Comparison of ENCODE assay signal across 11 mouse cellular contexts in the genomic region with DNA sequence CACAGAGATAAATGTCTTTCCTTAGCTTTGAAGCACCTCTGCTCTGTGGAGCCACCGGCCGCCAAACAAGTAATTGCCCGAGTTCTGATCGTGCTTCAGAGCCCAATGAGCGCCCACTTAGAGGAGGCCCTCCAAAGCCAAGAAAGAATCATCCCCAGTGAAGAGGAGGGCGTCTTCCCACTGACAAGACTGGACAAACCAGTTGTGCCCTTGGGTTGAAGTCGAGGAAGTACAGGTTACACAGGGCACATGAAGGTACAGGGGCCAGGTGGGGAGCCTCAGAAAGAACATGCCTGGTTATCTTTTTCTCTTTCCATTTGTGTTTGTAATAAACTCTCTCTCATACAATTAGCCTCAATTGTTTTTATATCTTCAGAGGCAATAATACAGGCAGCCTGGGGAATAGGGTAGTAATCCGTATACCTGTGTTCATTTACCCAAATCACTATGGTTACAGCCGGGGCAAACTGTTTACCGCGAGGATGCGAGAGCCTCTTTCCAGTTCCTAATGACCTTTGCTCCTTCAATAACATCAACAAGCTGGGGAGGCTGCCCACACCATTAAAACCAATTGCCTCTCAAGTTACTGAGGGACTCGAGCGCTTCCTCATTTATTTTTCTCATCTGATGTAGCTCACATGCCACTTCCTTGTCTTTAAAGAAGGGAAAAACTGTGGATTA.
DNase-seq lines count a peak whose midpoint lies in the region; ATAC-seq and TF ChIP-seq lines count a peak whose summit lies in the region.
"Had no signal": no experiment of that assay in that cellular context is flagged by ENCODE, and none has a peak within 500 bp of the region (broad histone marks: within the 10 kb centered on the region; RNA-seq: fewer than 3 reads in every experiment).

No protein-coding gene starts in this region.

- H3K27me3 ChIP-seq in kidney, embryonic 15.5 days: peaks cover 11% of the 10 kb centered on the region
- H3K27me3 ChIP-seq in forebrain, embryonic 13.5 days: peaks cover 44% of the 10 kb centered on the region
- H3K27me3 ChIP-seq in hindbrain, postnatal 0 days (ENCODE audit: insufficient read depth, low read length): no peaks in the 10 kb centered on the region
- 0 out of 2 replicates have a peak, but pooled peaks cover 7% of the 10 kb centered on the region for H3K27me3 ChIP-seq in midbrain, embryonic 13.5 days

- H3K4me2 ChIP-seq in kidney, embryonic 15.5 days: no peak overlapping the region
- H3K4me2 ChIP-seq in forebrain, embryonic 13.5 days: peak overlapping the region; percentile 24; the same call in 1 of the 2 replicates
- no peak overlapping the region for H3K4me2 ChIP-seq in hindbrain, postnatal 0 days (ENCODE audit: low read depth, low read length)
- no peak overlapping the region for H3K4me2 ChIP-seq in midbrain, embryonic 13.5 days (replicated peaks)
- H3K4me2 ChIP-seq: lung, embryonic 14.5 days had no signal

- H3K4me3 ChIP-seq in kidney, embryonic 15.5 days (replicated peaks): no peak overlapping the region
- H3K4me3 ChIP-seq in forebrain, embryonic 13.5 days: no peak overlapping the region
- no peak overlapping the region for H3K4me3 ChIP-seq in hindbrain, postnatal 0 days (ENCODE audit: low read length)
- no peak overlapping the region for H3K4me3 ChIP-seq in midbrain, embryonic 13.5 days (replicated peaks)

- no peaks in the 10 kb centered on the region for H3K36me3 ChIP-seq in kidney, embryonic 15.5 days
- no peaks in the 10 kb centered on the region for H3K36me3 ChIP-seq in forebrain, embryonic 13.5 days (ENCODE audit: poor library complexity, severe bottlenecking)
- no peaks in the 10 kb centered on the region for H3K36me3 ChIP-seq in hindbrain, postnatal 0 days (ENCODE audit: insufficient read depth, low read length)
- H3K36me3 ChIP-seq in midbrain, embryonic 13.5 days: no peaks in the 10 kb centered on the region

- H3K27ac ChIP-seq in kidney, embryonic 15.5 days: peak overlapping the region; percentile 83
- H3K27ac ChIP-seq in forebrain, embryonic 13.5 days: no peak overlapping the region
- H3K27ac ChIP-seq in hindbrain, postnatal 0 days: no peak overlapping the region
- peak overlapping the region; percentile 90 for H3K27ac ChIP-seq in midbrain, embryonic 13.5 days

- H3K9me3 ChIP-seq in kidney, embryonic 15.5 days (replicated peaks): no peaks in the 10 kb centered on the region
- no peaks in the 10 kb centered on the region for H3K9me3 ChIP-seq in forebrain, embryonic 13.5 days (replicated peaks)
- H3K9me3 ChIP-seq in hindbrain, postnatal 0 days (ENCODE audit: low read length): no peaks in the 10 kb centered on the region
- H3K9me3 ChIP-seq in midbrain, embryonic 13.5 days: no peaks in the 10 kb centered on the region

- no peak for TF ChIP-seq CTCF in hindbrain, postnatal 0 days (IDR thresholded peaks at IDR 0.05; ENCODE audit: low read depth)

- ATAC-seq in kidney, embryonic 15.5 days (replicated peaks; ENCODE audit: low FRiP score): no peak
- ATAC-seq in forebrain, embryonic 13.5 days: no peak
- peak; percentile 58 for ATAC-seq in hindbrain, postnatal 0 days
- peak; percentile 35; the same call in 1 of the 2 replicates for ATAC-seq in midbrain, embryonic 13.5 days
- ATAC-seq in erythroid progenitor cell, adult 5-6 weeks (replicated peaks; ENCODE audit: low FRiP score, poor library complexity, severe bottlenecking): no peak
- ATAC-seq: CD4-positive, CD25-positive, alpha-beta regulatory T cell, adult 4 months had no signal

- peaks cover 29% of the 10 kb centered on the region for H3K4me1 ChIP-seq in kidney, embryonic 15.5 days
- peaks cover 26% of the 10 kb centered on the region for H3K4me1 ChIP-seq in forebrain, embryonic 13.5 days
- H3K4me1 ChIP-seq in hindbrain, postnatal 0 days (ENCODE audit: insufficient read depth, low read length): no peaks in the 10 kb centered on the region
- H3K4me1 ChIP-seq in midbrain, embryonic 13.5 days (replicated peaks): peaks cover 43% of the 10 kb centered on the region

- DNase-seq in kidney, adult 8-10 months: no peak
- DNase-seq in hindbrain, postnatal 0 days (ENCODE audit: low spot score): peak; percentile 40
- DNase-seq in cerebellum, adult 11 months: no peak
- DNase-seq in thymus, postnatal 4 days: no peak
- DNase-seq: heart, postnatal 14 days; lung, embryonic 14.5 days had no signal

- H3K9ac ChIP-seq in kidney, embryonic 15.5 days: no peak overlapping the region
- H3K9ac ChIP-seq in forebrain, embryonic 13.5 days: no peak overlapping the region
- no peak overlapping the region for H3K9ac ChIP-seq in hindbrain, postnatal 0 days (replicated peaks; ENCODE audit: low read length)
- H3K9ac ChIP-seq in midbrain, embryonic 13.5 days (replicated peaks): no peak overlapping the region
- H3K9ac ChIP-seq: lung, embryonic 14.5 days had no signal

- WGBS in kidney, embryonic 15.5 days: 17% methylated on average over 14 of the region's 14 CpGs
- WGBS in forebrain, embryonic 13.5 days: 16% methylated on average over 14 of the region's 14 CpGs
- WGBS in hindbrain, postnatal 0 days: 47% methylated on average over 14 of the region's 14 CpGs
- WGBS in midbrain, embryonic 13.5 days: 38% methylated on average over 14 of the region's 14 CpGs

Comparison
In these comparisons a context has a peak if more than half of its experiments do, and no peak if none do; other contexts are left out.
1. ATAC-seq: peak in hindbrain, postnatal 0 days (single experiment) and midbrain, embryonic 13.5 days (single experiment); none in kidney, embryonic 15.5 days (single experiment), forebrain, embryonic 13.5 days (single experiment) and erythroid progenitor cell, adult 5-6 weeks (single experiment).
2. H3K27ac ChIP-seq: peak in kidney, embryonic 15.5 days (single experiment) and midbrain, embryonic 13.5 days (single experiment); none in forebrain, embryonic 13.5 days (single experiment) and hindbrain, postnatal 0 days (single experiment).